Mouse (Mus musculus): ENCODE measurements around the gene Gm9945.

GRCm38 (mm10) chr11:53458996-53459395 lies 21.0 kb upstream of the Gm9945 start:
- TF ChIP-seq EP300 (IDR thresholded peaks at IDR 0.05; ENCODE audit: insufficient read depth, low read depth, low read length) (no peak), POLR2A (IDR thresholded peaks at IDR 0.05; ENCODE audit: insufficient read depth, low read length) (no peak), CTCF (IDR thresholded peaks at IDR 0.05; ENCODE audit: low read depth, low read length) (no peak)
